Mouse (Mus musculus): ENCODE data around the gene Sall2. TPM values are rescaled to one million over a fixed set of nuclear protein-coding genes. Genes with fewer than 3 reads are reported as not detected.
"Not testable (repeated sequence)": the region's sequence is repeated elsewhere in the genome, so short reads cannot be mapped to it uniquely, and the experiment has no call there.

Sall2 gene
- total RNA-seq, 2 experiments from 2014 or later: 4.6 to 5.7 TPM

GRCm38 (mm10) chr14:52304644-52305271 is 23.8 kb downstream of the Sall2 start, which contains the start of gene Mettl3:
Mettl3 (minus strand) TSS chr14:52305128.
- intact Hi-C loops (cut with DNase I): loop anchor here (2.0 to 10.0 kb wide), 2 partner anchors 26 to 420 kb away; partner anchors contain the start of genes Mettl17, Rab2b and Tox4
- peak; percentile 94 for DNase-seq

- not testable (repeated sequence) for DNase-seq
- intact Hi-C loops (cut with DNase I): loop anchor here (10.0 kb wide), 1 partner anchor 419 kb away; the partner anchor contains the start of gene Mettl17
Observed at GRCm38 (mm10) chr14:52303517-52303916, 25.0 kb downstream of the Sall2 start.

GRCm38 (mm10) chr14:52295558-52296264 is 32.9 kb downstream of the Sall2 start:
- intact Hi-C loops (cut with DNase I): loop anchor here (1.0 kb wide), 1 partner anchor 43 kb away; no protein-coding TSS in a partner anchor
- DNase-seq: no peak

- DNase-seq: no peak
- intact Hi-C loops (cut with DNase I): no loop called here
Observed at GRCm38 (mm10) chr14:52284191-52284590, 44.4 kb downstream of the Sall2 start.

GRCm38 (mm10) chr14:52283629-52284028 is 44.9 kb downstream of the Sall2 start:
- DNase-seq: no peak
- intact Hi-C loops (cut with DNase I): no loop called here

GRCm38 (mm10) chr14:52279747-52280120 is 48.8 kb downstream of the Sall2 start:
- intact Hi-C loops (cut with DNase I): loop anchor here (1.0 to 2.0 kb wide), 3 partner anchors 23 to 40 kb away; partner anchors contain the start of genes Chd8 and Mettl3
- no peak for DNase-seq

GRCm38 (mm10) chr14:52278932-52279746 is 49.4 kb downstream of the Sall2 start, which contains the start of the genes Tox4 and Rab2b:
Tox4 (plus strand) TSS chr14:52279146.
Rab2b (minus strand) TSS chr14:52279545.
- intact Hi-C loops (cut with DNase I): loop anchor here (1.0 to 2.0 kb wide), 3 partner anchors 22 to 40 kb away; partner anchors contain the start of genes Chd8 and Mettl3
- DNase-seq: peak; percentile 99 to 100

GRCm38 (mm10) chr14:52277210-52277609 is 51.4 kb downstream of the Sall2 start:
- DNase-seq: no peak
- intact Hi-C loops (cut with DNase I): no loop called here

GRCm38 (mm10) chr14:52272781-52273180 is 55.8 kb downstream of the Sall2 start:
- DNase-seq: no peak
- intact Hi-C loops (cut with DNase I): no loop called here

Other genes with a start within 250 kb of the Sall2 start
- 100 to 1,000 TPM; 145 to 165 TPM for gene Hnrnpc, start 224.7 kb downstream of the Sall2 start, total RNA-seq (2021)
- gene Rpgrip1, start 218.1 kb downstream of the Sall2 start, total RNA-seq (2021): under 1 TPM; 0.45 to 0.97 TPM
- gene Supt16, start 131.3 kb downstream of the Sall2 start, total RNA-seq (2021): 10 to 100 TPM; 33.8 to 37.2 TPM
- 10 to 100 TPM; 60.3 to 67.6 TPM for gene Chd8, start 71.0 kb downstream of the Sall2 start, total RNA-seq (2021)
- gene Tox4, start 49.6 kb downstream of the Sall2 start, total RNA-seq (2021): 10 to 100 TPM; 35.5 to 36.8 TPM
- 10 to 100 TPM in 1 of 2 experiments, 1 to 10 TPM in 1; 7.6 to 10.6 TPM for gene Rab2b, start 49.2 kb downstream of the Sall2 start, total RNA-seq (2021)
- 10 to 100 TPM; 15.7 to 18.8 TPM for gene Mettl3, start 23.6 kb downstream of the Sall2 start, total RNA-seq (2021)
- gene Olfr1513, start 27.6 kb upstream of the Sall2 start, total RNA-seq (2021): not detected
- not detected for gene Olfr1512, start 50.4 kb upstream of the Sall2 start, total RNA-seq (2021)
- gene Olfr1511, start 68.6 kb upstream of the Sall2 start, total RNA-seq (2021): not detected
- not detected for gene Olfr1510, start 85.6 kb upstream of the Sall2 start, total RNA-seq (2021)
- gene Olfr1509, start 114.2 kb upstream of the Sall2 start, total RNA-seq (2021): not detected
- gene Olfr1508, start 138.7 kb upstream of the Sall2 start, total RNA-seq (2021): not detected
- not detected for gene Olfr1507, start 167.0 kb upstream of the Sall2 start, total RNA-seq (2021)

Data from heart, postnatal 10 days (tissue).